Mouse (Mus musculus) hindbrain, embryonic 12.5 days (tissue): ENCODE measurements around the gene Cyp4f37. TPM values are rescaled to one million over a fixed set of nuclear protein-coding genes. Genes with fewer than 3 reads are reported as not detected.
A peak's percentile ranks its signal among the peaks of the same experiment; 100 is the strongest.
"Not testable (repeated sequence)": the region's sequence is repeated elsewhere in the genome, so short reads cannot be mapped to it uniquely, and the experiment has no call there.

Experiments used
- ATAC-seq: fragments of 200-750 bp; cut with Nextera tagmentation; 2 replicates; pipeline ENCODE4 v1.8.0; 2017; ENCODE audit warnings: moderate TSS enrichment; ENCODE audit not compliant: low FRiP score
- H3K27ac ChIP-seq: fragments of 300-500 bp; sonication (generic); 2 replicates; pipeline ENCODE4 v1.5.1; 2016; ENCODE audit warnings: mild to moderate bottlenecking
- H3K27me3 ChIP-seq: fragments of 300-500 bp; sonication (generic); 2 replicates; pipeline ENCODE4 v1.6.1; 2016; ENCODE audit warnings: mild to moderate bottlenecking
- H3K36me3 ChIP-seq: fragments of 300-500 bp; sonication (generic); 2 replicates; pipeline ENCODE4 v1.6.1; 2016; ENCODE audit warnings: mild to moderate bottlenecking
- H3K4me1 ChIP-seq: fragments of 300-500 bp; sonication (generic); 2 replicates; pipeline ENCODE4 v1.6.1; 2016
- H3K4me2 ChIP-seq: fragments of 300-500 bp; sonication (generic); replicated peaks from 2 replicates; pipeline ENCODE4 v1.6.1; 2016; ENCODE audit warnings: mild to moderate bottlenecking
- H3K4me3 ChIP-seq: fragments of 300-500 bp; sonication (generic); 2 replicates; pipeline ENCODE4 v1.5.1; 2016; ENCODE audit warnings: mild to moderate bottlenecking
- H3K9ac ChIP-seq: fragments of 300-500 bp; sonication (generic); 2 replicates; pipeline ENCODE4 v1.6.1; 2016; ENCODE audit warnings: mild to moderate bottlenecking, moderate library complexity
- H3K9me3 ChIP-seq: fragments of 300-500 bp; sonication (generic); replicated peaks from 2 replicates; pipeline ENCODE4 v1.6.1; 2016; ENCODE audit warnings: mild to moderate bottlenecking
- WGBS: fragments of 180-500 bp; shearing (Covaris S2); methylation state at CpG from one replicate; pipeline ENCODE4 v1.1.7; 2016; 5-methylcytosine and 5-hydroxymethylcytosine counted together
- polyA plus RNA-seq: library from polyadenylated mRNA; unstranded; fragments of >200 nt; fragmentation: Nextera tagmentation; extraction: Ambion mirVana; gene quantifications from 2 replicates; pipeline ENCODE4 v1.2.1, GENCODE M21; 2016

The Cyp4f37 gene
- not detected in 2 replicates for polyA plus RNA-seq

GRCm38 (mm10) chr17:32621018-32621417 is at the start of gene Cyp4f37:
TSS of gene Cyp4f37 (plus strand) at chr17:32621309.
- H3K4me1 ChIP-seq, H3K9me3 ChIP-seq, H3K4me2 ChIP-seq, H3K9ac ChIP-seq, H3K36me3 ChIP-seq, H3K27me3 ChIP-seq, H3K27ac ChIP-seq, ATAC-seq, H3K4me3 ChIP-seq: not testable (repeated sequence)
- 75% methylated on average over 4 of the region's 4 CpGs for WGBS

- H3K4me1 ChIP-seq, H3K9me3 ChIP-seq, H3K4me2 ChIP-seq, H3K4me3 ChIP-seq, H3K9ac ChIP-seq, H3K36me3 ChIP-seq, H3K27me3 ChIP-seq, ATAC-seq, H3K27ac ChIP-seq: not testable (repeated sequence)
- WGBS: 76% methylated on average over 2 of the region's 2 CpGs
Measured at GRCm38 (mm10) chr17:32573286-32573685, 47.8 kb upstream of the Cyp4f37 start.

- Histone ChIP-seq H3K27me3 (no peaks in the 10 kb centered on the region), H3K27ac (no peak overlapping the region), H3K9me3 (0 out of 2 replicates have a peak, but pooled peaks cover 4% of the 10 kb centered on the region), H3K9ac (no peak overlapping the region), H3K4me3 (no peak overlapping the region), H3K4me1 (no peaks in the 10 kb centered on the region), H3K36me3 (no peaks in the 10 kb centered on the region), H3K4me2 (no peak overlapping the region)
- no peak for ATAC-seq
- 74% methylated on average over 7 of the region's 7 CpGs for WGBS
Measured at GRCm38 (mm10) chr17:32577496-32578186, 43.5 kb upstream of the Cyp4f37 start.

GRCm38 (mm10) chr17:32596494-32596893 is 24.6 kb upstream of the Cyp4f37 start:
- H3K4me2 ChIP-seq: no peak overlapping the region
- WGBS: 94% methylated on average over 18 of the region's 18 CpGs
- no peak overlapping the region for H3K4me3 ChIP-seq
- H3K4me1 ChIP-seq: no peaks in the 10 kb centered on the region
- H3K9me3 ChIP-seq: no peaks in the 10 kb centered on the region
- no peaks in the 10 kb centered on the region for H3K27me3 ChIP-seq
- no peaks in the 10 kb centered on the region for H3K36me3 ChIP-seq
- no peak overlapping the region for H3K9ac ChIP-seq
- no peak overlapping the region for H3K27ac ChIP-seq
- no peak for ATAC-seq

GRCm38 (mm10) chr17:32608055-32608454 is 13.1 kb upstream of the Cyp4f37 start:
- Histone ChIP-seq H3K27ac (no peak overlapping the region), H3K4me3 (no peak overlapping the region), H3K9ac (no peak overlapping the region), H3K4me1 (no peaks in the 10 kb centered on the region), H3K9me3 (no peaks in the 10 kb centered on the region), H3K36me3 (no peaks in the 10 kb centered on the region), H3K4me2 (no peak overlapping the region), H3K27me3 (no peaks in the 10 kb centered on the region)
- ATAC-seq: no peak
- WGBS: 81% methylated on average over 1 of the region's 1 CpGs

GRCm38 (mm10) chr17:32610231-32610630 is 10.9 kb upstream of the Cyp4f37 start:
- ATAC-seq: not testable (repeated sequence)

GRCm38 (mm10) chr17:32610896-32611295 is 10.2 kb upstream of the Cyp4f37 start:
- Histone ChIP-seq H3K36me3 (no peaks in the 10 kb centered on the region), H3K27ac (no peak overlapping the region), H3K9me3 (no peaks in the 10 kb centered on the region), H3K27me3 (no peaks in the 10 kb centered on the region), H3K4me1 (no peaks in the 10 kb centered on the region), H3K9ac (no peak overlapping the region), H3K4me3 (no peak overlapping the region), H3K4me2 (no peak overlapping the region)
- WGBS: 88% methylated on average over 3 of the region's 3 CpGs
- ATAC-seq: no peak

More at GRCm38 (mm10) chr17:32610231-32610630, 10.9 kb upstream of the Cyp4f37 start:
- H3K36me3 ChIP-seq, H3K4me1 ChIP-seq, H3K27me3 ChIP-seq, H3K4me3 ChIP-seq, H3K27ac ChIP-seq, H3K9me3 ChIP-seq, H3K9ac ChIP-seq, H3K4me2 ChIP-seq: not testable (repeated sequence)
- 87% methylated on average over 3 of the region's 3 CpGs for WGBS

- WGBS: 86% methylated on average over 3 of the region's 3 CpGs
- Histone ChIP-seq H3K9ac (no peak overlapping the region), H3K4me1 (no peaks in the 10 kb centered on the region), H3K27ac (no peak overlapping the region), H3K9me3 (no peaks in the 10 kb centered on the region), H3K36me3 (no peaks in the 10 kb centered on the region), H3K4me3 (no peak overlapping the region), H3K4me2 (no peak overlapping the region), H3K27me3 (no peaks in the 10 kb centered on the region)
- no peak for ATAC-seq
Measured at GRCm38 (mm10) chr17:32612417-32612816, 8.7 kb upstream of the Cyp4f37 start.

- Histone ChIP-seq H3K4me3 (no peak overlapping the region), H3K9me3 (0 out of 2 replicates have a peak, but pooled peaks cover 5% of the 10 kb centered on the region), H3K27ac (no peak overlapping the region), H3K27me3 (no peaks in the 10 kb centered on the region), H3K4me2 (no peak overlapping the region), H3K36me3 (no peaks in the 10 kb centered on the region), H3K4me1 (no peaks in the 10 kb centered on the region), H3K9ac (no peak overlapping the region)
- no peak for ATAC-seq
- 70% methylated on average over 1 of the region's 1 CpGs for WGBS
Measured at GRCm38 (mm10) chr17:32617252-32617651, 3.9 kb upstream of the Cyp4f37 start.

GRCm38 (mm10) chr17:32629726-32630125 is 8.6 kb downstream of the Cyp4f37 start:
- H3K9me3 ChIP-seq, H3K27ac ChIP-seq, ATAC-seq, H3K4me2 ChIP-seq, H3K9ac ChIP-seq, H3K36me3 ChIP-seq, H3K4me3 ChIP-seq, H3K27me3 ChIP-seq, H3K4me1 ChIP-seq: not testable (repeated sequence)
- WGBS: 85% methylated on average over 7 of the region's 7 CpGs

- Histone ChIP-seq H3K4me1 (no peaks in the 10 kb centered on the region), H3K36me3 (no peaks in the 10 kb centered on the region), H3K4me2 (no peak overlapping the region), H3K27ac (no peak overlapping the region), H3K9me3 (no peaks in the 10 kb centered on the region), H3K4me3 (no peak overlapping the region), H3K27me3 (no peaks in the 10 kb centered on the region), H3K9ac (no peak overlapping the region)
- WGBS: 78% methylated on average over 3 of the region's 3 CpGs
- ATAC-seq: no peak
Measured at GRCm38 (mm10) chr17:32631936-32632335, 10.8 kb downstream of the Cyp4f37 start.

- not testable (repeated sequence) for H3K27me3 ChIP-seq, H3K9me3 ChIP-seq, H3K36me3 ChIP-seq, H3K27ac ChIP-seq, H3K4me1 ChIP-seq
- WGBS: 87% methylated on average over 9 of the region's 9 CpGs
- peak overlapping the region; percentile 54 for H3K9ac ChIP-seq
- H3K4me2 ChIP-seq: peak overlapping the region; percentile 57
- ATAC-seq: peak; percentile 48; the same call in 1 of the 2 replicates
- peak overlapping the region; percentile 39 for H3K4me3 ChIP-seq
Measured at GRCm38 (mm10) chr17:32634242-32634971, 13.3 kb downstream of the Cyp4f37 start.

GRCm38 (mm10) chr17:32634972-32635314 is 13.8 kb downstream of the Cyp4f37 start:
- no peaks in the 10 kb centered on the region for H3K9me3 ChIP-seq
- peak overlapping the region; percentile 54 for H3K9ac ChIP-seq
- H3K36me3 ChIP-seq: no peaks in the 10 kb centered on the region
- peak overlapping the region; percentile 57 for H3K4me2 ChIP-seq
- H3K4me3 ChIP-seq: peak overlapping the region; percentile 39
- WGBS: 3% methylated on average over 17 of the region's 17 CpGs
- H3K4me1 ChIP-seq: no peaks in the 10 kb centered on the region
- no peaks in the 10 kb centered on the region for H3K27me3 ChIP-seq
- peak; percentile 84 for ATAC-seq
- H3K27ac ChIP-seq: no peak overlapping the region
